Mouse (Mus musculus) ZHBTc4 (cell line): ENCODE measurements at regions not wholly inside any gene's neighbourhood (a gene's known extent, or its start where the extent isn't known, plus 50 kb on each side); places are given as distances from the start of the nearest gene placed in this dataset.
"Not testable (repeated sequence)": the region's sequence is repeated elsewhere in the genome, so short reads cannot be mapped to it uniquely, and the experiment has no call there.

ENCODE experiments used
- DNase-seq: peaks from one replicate; pipeline ENCODE4 v3.0.0-alpha.2; 2011; ENCODE audit warnings: low read depth, low spot score

DNA sequence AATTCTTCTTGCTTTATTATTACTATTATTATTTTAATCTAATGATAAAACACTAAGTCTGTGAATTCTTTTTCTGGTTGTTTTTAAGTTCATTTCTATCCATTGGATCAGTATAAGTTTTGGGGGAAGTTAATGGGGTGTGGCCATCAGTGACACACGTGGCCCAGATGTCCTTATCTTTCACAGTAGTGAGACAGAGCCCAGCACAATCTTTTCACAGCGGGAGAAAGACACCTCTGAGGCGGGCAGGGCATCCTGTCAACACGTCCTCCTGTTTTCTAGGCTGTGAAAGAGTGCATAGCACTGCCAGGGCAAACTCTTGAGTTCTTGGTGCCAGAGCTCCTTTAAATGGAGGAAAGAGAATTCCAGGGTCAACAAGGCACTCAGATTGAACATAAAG, 162.1 kb downstream of the Ifng start:
- DNase-seq, result no peak

DNA sequence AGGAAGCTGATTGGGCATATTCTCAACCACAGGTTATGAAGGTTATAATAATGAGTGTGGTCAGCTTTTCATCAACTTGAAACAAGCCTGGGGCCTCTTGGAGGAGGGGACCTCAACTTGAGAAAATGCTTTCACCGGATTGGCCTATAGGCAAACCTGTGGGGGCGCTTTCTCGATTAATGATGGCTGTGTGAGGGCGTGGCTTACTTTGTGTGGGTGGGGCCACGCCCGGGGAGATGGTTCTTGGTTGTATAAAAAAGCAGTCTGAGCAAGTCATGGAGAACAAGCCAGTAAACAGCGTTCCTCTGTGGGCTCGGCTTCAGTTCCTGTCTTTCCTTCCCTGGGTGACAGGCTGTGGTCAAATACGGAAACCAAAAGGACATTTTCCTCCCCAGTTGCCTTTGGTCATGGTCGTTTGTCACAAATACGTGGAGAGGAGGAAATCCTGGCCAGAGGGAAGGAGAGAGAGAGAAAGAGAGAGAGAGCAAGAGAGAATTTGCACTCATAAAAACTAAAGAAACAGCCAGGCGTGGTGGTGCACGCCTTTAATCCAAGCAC, 163.1 kb downstream of the Ifng start:
- peak; percentile 22 for DNase-seq

DNA sequence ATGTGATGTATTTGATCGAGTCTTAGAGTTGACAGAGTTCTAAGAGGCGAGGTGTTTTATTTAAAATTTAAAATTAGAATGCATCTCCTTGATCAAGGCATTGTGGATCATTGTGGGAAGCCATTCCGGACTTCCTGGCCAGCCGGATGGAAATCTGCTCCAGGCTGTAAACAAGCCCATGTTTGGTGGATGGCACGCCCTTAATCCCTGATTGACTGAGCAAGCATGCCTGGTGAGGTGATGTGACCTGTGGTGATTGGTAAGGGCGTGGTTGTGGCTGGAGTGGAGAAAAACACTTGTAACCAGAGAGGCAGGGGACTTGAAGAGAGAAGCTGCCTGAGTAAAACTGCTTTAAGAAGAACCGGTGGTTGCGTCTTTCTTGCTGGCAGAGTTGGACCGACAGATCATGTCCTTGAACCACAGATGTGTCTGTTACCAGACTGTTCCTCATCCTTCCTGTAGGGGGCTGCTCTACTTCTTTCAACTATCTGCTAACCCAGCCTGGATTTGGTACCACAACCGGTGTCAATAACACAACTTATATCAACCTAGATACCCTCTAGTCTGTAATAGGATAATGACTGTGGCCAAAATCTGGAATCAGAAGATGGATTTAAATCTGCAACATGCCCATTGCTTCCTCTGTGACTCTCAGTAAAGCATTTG, 164.4 kb downstream of the Ifng start:
- peak; percentile 9 for DNase-seq

GRCm38 (mm10) chr10:118607418-118607817, 166.6 kb downstream of the Ifng start:
- no peak for DNase-seq

GRCm38 (mm10) chr10:118608376-118609145, 167.7 kb downstream of the Ifng start:
- DNase-seq, result no peak

DNA sequence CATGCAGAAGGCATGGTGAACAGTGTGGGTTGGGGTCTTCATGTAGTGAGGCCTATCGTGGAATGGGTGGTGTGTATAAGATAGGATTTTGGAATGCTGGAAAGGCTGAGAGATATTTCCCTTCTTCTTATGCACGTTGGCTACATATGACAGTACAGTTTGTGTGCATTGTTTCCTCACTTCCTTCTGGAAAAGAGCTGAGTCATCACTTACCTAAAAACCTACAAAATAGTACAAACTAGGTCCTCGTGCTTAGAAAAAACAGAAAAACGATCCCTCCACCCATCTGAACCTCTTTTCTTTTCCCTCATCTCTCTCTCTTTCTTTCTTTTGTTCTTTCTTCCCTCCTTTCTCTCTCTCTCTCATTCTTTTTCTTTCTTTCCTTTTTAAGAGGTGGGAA, 168.3 kb downstream of the Ifng start:
- no peak for DNase-seq

DNA sequence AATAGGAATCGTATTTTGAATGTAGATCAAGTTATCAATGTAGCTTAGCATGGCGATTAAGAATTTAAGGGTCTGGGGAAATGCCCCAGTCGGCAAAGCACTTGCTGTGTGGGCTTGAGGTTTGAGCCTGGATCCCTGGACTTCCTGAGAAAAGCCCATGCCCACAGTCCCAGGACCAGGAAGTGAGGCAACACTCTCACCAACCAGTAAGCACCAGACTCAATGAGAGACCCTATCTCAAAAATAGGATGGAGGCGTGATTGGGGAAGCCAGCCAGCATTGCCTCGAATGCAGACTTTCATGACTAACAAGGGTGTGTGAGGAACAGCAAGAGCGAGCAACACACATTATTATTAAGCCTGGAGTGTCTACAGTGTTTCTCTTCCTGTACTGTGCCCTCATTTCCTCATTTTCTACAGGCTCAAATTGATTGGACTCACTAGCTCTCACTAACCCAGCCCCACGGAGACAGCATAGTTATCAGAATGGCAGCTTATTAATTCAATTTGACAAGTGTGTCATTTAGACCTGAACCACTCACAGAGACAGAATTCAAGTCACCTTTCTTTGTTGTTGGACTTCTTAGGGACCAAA, 170.1 kb downstream of the Ifng start:
- DNase-seq, result no peak

GRCm38 (mm10) chr10:118612091-118612490, 171.2 kb downstream of the Ifng start:
- no peak for DNase-seq

DNA sequence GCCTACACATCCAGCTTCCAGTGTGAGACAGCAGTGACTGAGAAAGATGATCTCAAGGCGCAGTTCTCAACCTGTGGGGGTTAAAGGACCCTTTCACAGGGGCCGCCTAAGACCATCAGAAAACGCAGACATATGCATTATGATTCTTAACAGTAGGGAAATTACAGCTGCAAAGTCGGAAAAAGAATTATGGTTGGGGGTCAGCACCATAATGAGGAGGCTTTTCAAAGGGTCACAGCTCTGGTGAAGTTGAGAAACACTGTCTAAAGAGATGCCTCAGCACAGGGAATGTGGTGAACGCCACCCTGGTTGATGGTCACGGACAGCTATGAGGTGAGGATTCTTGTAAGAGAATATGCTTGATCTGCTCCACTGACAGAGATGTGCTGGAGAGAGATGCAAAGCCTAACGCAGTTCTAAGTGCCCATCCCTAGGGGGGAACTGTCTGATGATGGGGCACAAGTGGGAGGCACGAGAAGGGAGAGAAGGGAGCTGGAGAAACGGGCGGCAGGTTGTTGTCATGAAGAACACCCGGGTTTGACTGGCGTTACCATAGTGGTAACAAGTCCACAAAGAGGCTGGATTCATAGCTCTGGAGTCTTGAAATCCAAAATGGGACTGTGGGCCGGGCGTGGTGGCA, 172.3 kb downstream of the Ifng start:
- DNase-seq, result no peak

DNA sequence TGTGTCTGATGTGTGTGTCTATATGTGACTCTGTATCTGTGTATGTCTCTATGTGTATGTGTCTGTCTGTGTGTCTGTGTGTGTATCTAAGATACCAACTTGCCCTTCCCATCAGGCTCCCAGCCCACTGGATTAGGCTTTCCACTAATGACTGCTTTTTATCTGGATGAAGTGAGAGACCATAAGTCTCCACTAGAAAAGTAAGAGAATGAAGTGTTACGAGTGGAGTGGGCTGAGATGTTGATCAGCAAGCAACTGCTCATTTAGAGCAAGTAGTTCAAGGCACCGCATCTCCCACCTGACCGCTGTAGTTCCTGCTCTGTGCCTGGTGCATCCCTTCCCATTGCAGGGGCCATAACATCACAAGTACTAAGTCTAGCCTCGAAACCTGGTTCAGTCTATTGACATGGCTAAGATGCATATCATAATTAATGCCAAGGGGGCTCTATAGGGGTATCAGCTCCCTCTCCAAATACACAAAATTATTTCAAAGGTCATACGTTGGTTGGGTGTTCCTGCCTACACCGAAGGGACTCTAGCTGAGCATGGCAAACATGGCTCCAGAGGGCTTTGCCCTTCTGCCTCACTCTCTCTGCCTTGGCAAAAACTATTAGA, 173.5 kb downstream of the Ifng start:
- no peak for DNase-seq

- no peak for DNase-seq
Measured at GRCm38 (mm10) chr10:118615131-118616020, 174.5 kb downstream of the Ifng start.

DNA sequence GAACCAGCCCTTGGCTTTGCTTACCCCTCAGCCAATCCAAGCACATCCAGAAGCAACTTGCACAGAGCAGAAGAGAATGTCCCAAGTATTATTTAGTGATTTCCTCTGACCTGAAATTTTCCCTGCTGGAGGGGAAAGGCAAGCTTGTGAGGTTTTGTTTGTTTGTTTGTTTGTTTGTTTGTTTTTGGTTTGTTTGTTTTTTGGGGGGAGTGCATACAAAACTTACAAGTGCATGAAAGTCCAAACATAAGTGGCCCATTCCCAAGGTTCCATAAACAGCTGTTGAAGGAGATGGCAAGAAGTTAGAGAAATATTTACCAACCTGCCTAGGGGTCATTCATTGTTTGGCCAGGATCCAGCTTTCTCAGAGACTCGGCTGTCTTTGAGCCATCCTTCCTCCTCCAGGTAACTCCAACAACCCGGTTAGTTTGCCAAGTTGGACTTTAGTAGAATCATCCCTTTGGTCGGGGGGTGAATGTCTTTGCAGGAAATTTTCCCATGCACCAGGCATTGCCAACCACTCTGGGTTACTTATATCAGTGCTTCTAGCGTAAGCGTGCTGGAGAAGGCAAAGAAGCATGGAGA, 175.3 kb downstream of the Ifng start:
- no peak for DNase-seq

DNA sequence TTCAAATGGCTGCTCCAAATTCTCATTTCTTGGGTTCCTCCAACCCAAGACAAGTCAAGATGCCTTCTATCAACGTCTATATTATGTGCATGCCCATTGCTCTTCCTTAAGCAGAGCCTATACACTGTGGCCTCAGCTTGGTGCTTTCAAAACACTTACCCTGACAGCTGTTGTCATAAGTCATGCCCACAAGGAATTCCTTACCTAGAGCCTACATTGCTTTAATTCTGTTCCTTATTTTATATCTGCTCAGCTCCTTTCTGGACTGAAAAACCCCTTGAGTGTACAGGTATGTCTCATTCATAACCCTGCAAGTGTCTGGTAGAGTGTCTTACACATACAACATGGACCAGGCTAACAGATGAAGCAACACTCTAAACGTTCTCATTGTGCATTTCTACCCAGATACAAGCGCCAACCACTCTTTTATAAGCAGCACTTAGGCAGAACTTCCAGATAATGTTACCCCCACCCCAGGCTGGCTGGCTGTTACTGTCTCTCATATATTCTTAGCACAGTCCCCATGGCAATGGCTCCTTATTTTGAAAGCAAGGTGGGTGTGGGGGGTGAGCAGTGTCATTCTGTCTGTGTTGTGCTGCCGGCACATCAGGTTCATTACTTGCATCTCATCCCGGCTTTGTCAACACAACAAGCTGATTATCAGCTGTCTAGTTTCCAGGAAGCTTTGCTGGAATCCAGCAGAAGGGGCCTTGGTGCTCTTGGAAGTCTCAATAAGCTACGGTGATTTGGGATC, 176.6 kb downstream of the Ifng start:
- no peak for DNase-seq

GRCm38 (mm10) chr10:118618251-118618650, 177.4 kb downstream of the Ifng start:
- DNase-seq, result not testable (repeated sequence)

DNA sequence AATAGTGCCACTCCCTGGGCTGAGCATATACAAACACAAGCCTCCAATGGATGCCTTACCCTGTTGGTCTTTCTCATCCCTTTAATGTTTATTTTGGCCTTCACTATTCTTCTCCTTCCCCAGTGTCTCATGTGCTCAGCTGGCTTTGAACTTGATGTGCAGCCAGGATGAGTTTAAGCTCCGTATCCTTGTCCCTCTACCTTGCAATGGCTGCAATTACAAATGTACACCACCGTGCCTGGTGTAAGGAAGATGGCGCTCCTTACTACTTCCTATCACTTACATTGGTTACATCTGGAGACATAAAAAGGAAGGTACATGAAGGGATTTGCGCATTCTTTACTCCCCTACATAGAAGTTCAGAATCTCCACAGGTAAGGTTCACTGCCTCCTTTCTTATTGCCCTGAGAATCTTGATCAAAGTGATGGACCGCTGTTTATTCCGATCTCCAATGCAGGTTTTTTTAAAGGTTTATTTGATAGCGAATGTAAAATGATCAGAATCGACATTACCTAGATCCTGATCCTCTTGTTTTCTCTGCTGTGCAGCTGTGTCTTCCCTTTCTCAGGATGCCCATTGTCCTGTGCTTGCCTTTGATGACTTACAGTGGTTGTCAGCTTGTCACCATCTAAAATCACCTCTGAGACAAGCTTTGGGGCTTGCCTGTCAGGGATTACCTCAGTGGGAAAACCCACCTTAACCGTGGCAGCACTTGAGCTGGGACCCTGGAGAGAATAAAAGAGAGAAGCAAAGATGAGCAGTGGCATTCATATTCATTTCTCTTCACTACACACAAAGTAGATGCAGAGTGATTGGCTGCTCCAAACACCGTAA, 178.1 kb downstream of the Ifng start:
- no peak for DNase-seq

DNA sequence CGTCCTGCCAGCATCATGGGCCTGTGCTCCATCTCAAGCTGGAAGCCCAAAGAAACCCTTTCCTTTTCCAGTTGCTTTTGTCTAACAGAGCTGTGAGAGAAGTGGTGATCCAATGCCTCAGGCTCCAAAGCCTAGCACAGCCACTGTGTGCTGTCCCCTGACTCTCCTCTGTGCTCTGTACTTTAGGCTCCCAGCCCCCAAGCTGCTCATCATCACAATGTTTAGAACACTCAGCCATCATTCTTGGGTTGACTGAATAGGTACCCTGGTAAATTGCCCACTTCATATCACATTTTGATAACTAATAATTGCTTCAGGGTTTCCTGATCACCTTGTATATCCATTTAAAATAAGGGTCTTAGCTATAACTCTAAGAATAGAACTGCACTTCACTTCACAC, 178.8 kb downstream of the Ifng start:
- no peak for DNase-seq

- DNase-seq, result no peak
Measured at GRCm38 (mm10) chr10:118620611-118621010, 179.8 kb downstream of the Ifng start.

DNA sequence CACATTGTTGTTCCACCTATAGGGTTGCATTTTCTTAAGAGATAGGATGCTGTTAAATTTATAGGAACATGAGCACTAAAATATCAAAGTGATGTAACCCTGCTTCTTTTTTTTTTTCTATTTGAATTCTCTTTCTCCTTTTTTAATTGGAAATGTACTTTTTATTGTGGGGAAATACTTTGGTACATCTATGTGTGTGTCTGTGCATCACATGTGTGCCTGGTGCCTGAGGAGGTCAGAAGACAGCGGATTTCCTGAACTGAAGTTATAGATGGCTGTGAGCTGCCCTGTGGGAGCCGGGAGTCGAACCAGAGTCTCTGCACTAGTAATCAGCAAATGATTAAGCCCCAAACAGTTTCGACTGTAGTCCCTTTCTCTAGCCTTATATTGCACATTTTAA, 180.7 kb downstream of the Ifng start:
- DNase-seq, result no peak

DNA sequence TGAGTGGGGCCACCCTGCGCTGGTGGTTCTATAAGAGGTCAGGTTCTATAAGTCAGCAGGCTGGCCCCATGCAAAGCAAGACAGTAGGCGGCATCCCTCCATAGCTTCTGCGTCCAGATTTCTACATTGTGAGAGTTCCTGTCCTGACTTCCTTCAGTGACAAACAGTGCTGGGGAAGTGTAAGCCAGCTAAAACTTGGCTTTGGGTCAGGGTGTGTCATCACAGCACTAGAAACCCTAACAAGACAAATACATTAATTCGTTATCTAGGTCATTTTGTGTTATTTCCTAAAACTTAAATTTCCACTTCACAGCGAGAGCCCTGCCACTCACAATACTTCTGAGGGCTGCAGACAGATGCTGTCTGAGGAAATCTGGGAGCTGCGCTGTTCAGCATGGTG, 181.3 kb downstream of the Ifng start:
- DNase-seq, result no peak
